Mouse (Mus musculus) stomach, postnatal 0 days (tissue): ENCODE data around the gene Polr3h. TPM values are rescaled to one million over a fixed set of nuclear protein-coding genes. Genes with fewer than 3 reads are reported as not detected.
A peak's percentile ranks its signal among the peaks of the same experiment; 100 is the strongest.
"Not testable (repeated sequence)": the region's sequence is repeated elsewhere in the genome, so short reads cannot be mapped to it uniquely, and the experiment has no call there.

Experiments used
- ATAC-seq: fragments of 200-750 bp; cut with Nextera tagmentation; 2 replicates; pipeline ENCODE4 v1.8.0; 2017; ENCODE audit not compliant: low FRiP score, low TSS enrichment
- DNase-seq: peaks from one replicate; pipeline ENCODE4 v3.0.0-alpha.2; 2016; ENCODE audit warnings: low spot score
- H3K27ac ChIP-seq: fragments of 300-500 bp; sonication (generic); replicated peaks from 2 replicates; pipeline ENCODE4 v1.5.1; 2014; ENCODE audit warnings: mild to moderate bottlenecking, control low read depth
- H3K27me3 ChIP-seq: fragments of 300-500 bp; sonication (generic); 2 replicates; pipeline ENCODE4 v1.6.1; 2014; ENCODE audit warnings: low read length; ENCODE audit not compliant: control insufficient read depth, insufficient read depth
- H3K36me3 ChIP-seq: fragments of 300-500 bp; sonication (generic); 2 replicates; pipeline ENCODE4 v1.6.1; 2014; ENCODE audit warnings: low read length, mixed read lengths; ENCODE audit not compliant: control insufficient read depth, insufficient read depth
- H3K4me1 ChIP-seq: fragments of 300-500 bp; sonication (generic); replicated peaks from 2 replicates; pipeline ENCODE4 v1.6.1; 2014; ENCODE audit warnings: antibody characterized with exemption; ENCODE audit not compliant: control insufficient read depth, insufficient read depth
- H3K4me2 ChIP-seq: fragments of 300-500 bp; sonication (generic); replicated peaks from 2 replicates; pipeline ENCODE4 v1.6.1; 2014; ENCODE audit warnings: low read depth, mild to moderate bottlenecking, control low read depth, moderate library complexity
- H3K4me3 ChIP-seq: fragments of 300-500 bp; sonication (generic); 2 replicates; pipeline ENCODE4 v1.5.1; 2014; ENCODE audit warnings: low read depth, low read length, control low read depth
- H3K9ac ChIP-seq: fragments of 300-500 bp; sonication (generic); 2 replicates; pipeline ENCODE4 v1.6.1; 2014; ENCODE audit warnings: mild to moderate bottlenecking, low read length, control low read depth, mixed read lengths
- H3K9me3 ChIP-seq: fragments of 300-500 bp; sonication (generic); 2 replicates; pipeline ENCODE4 v1.6.1; 2016; ENCODE audit warnings: low read length; ENCODE audit not compliant: control insufficient read depth
- CTCF ChIP-seq: IDR thresholded peaks from 2 replicates; pipeline ENCODE4 v1.5.1; 2016; ENCODE audit warnings: antibody characterized with exemption, low read depth, mild to moderate bottlenecking, moderate library complexity
- EP300 ChIP-seq: optimal IDR thresholded peaks from 2 replicates; pipeline ENCODE3; 2016; ENCODE audit warnings: antibody characterized with exemption
- WGBS: fragments of 180-500 bp; shearing (Covaris S2); extraction: QIAGEN DNeasy Blood & Tissue Kit; methylation state at CpG from one replicate; pipeline ENCODE4 v1.1.7; 2014; 5-methylcytosine and 5-hydroxymethylcytosine counted together
- polyA plus RNA-seq: library from polyadenylated mRNA; unstranded; fragments of >200 nt; fragmentation: Nextera tagmentation; extraction: Ambion mirVana; gene quantifications from 2 replicates; pipeline ENCODE4 v1.2.1, GENCODE M21; 2015

Polr3h gene
- polyA plus RNA-seq, 1 experiment from 2014 or later, result 65.6 TPM

- H3K9me3 ChIP-seq, H3K27ac ChIP-seq, H3K27me3 ChIP-seq, H3K4me1 ChIP-seq, ATAC-seq, H3K4me3 ChIP-seq, DNase-seq, H3K4me2 ChIP-seq, H3K9ac ChIP-seq: not testable (repeated sequence)
- WGBS, result 78% methylated on average over 4 of the region's 4 CpGs
- peaks cover 44% of the 10 kb centered on the region for H3K36me3 ChIP-seq
- peak; percentile 43 for TF ChIP-seq CTCF
These were observed 17.3 kb downstream of the Polr3h start for GRCm38 (mm10) chr15:81908767-81909166.

GRCm38 (mm10) chr15:81907953-81908352 is 18.1 kb downstream of the Polr3h start:
- peak; percentile 35 for DNase-seq
- 72% methylated on average over 8 of the region's 8 CpGs for WGBS

GRCm38 (mm10) chr15:81904939-81905338 is 21.1 kb downstream of the Polr3h start:
- H3K27ac ChIP-seq, result no peak overlapping the region
- TF ChIP-seq CTCF (peak; percentile 86), EP300 (no peak)
- H3K4me3 ChIP-seq, result no peak overlapping the region
- no peak overlapping the region for H3K4me2 ChIP-seq
- WGBS, result 38% methylated on average over 2 of the region's 2 CpGs
- ATAC-seq (no peak), DNase-seq (peak; percentile 78)
- H3K4me1 ChIP-seq, result no peaks in the 10 kb centered on the region
- H3K27me3 ChIP-seq, result no peaks in the 10 kb centered on the region
- no peak overlapping the region for H3K9ac ChIP-seq
- H3K36me3 ChIP-seq, result peaks cover 38% of the 10 kb centered on the region
- H3K9me3 ChIP-seq, result no peaks in the 10 kb centered on the region

More at GRCm38 (mm10) chr15:81907953-81908352, 18.1 kb downstream of the Polr3h start:
- ATAC-seq, result peak; percentile 66
- no peaks in the 10 kb centered on the region for H3K4me1 ChIP-seq
- no peak overlapping the region for H3K4me2 ChIP-seq
- no peak overlapping the region for H3K9ac ChIP-seq
- no peaks in the 10 kb centered on the region for H3K27me3 ChIP-seq
- no peak for TF ChIP-seq CTCF
- no peak for TF ChIP-seq EP300
- no peak overlapping the region for H3K27ac ChIP-seq
- peaks cover 39% of the 10 kb centered on the region for H3K36me3 ChIP-seq
- H3K4me3 ChIP-seq, result no peak overlapping the region
- H3K9me3 ChIP-seq, result no peaks in the 10 kb centered on the region

GRCm38 (mm10) chr15:81898751-81899150 is 27.3 kb downstream of the Polr3h start:
- no peak overlapping the region for H3K4me3 ChIP-seq
- WGBS, result 78% methylated on average over 2 of the region's 2 CpGs
- peaks cover 19% of the 10 kb centered on the region; the same call in 1 of the 2 replicates for H3K36me3 ChIP-seq
- no peak for TF ChIP-seq CTCF
- TF ChIP-seq EP300, result no peak
- ATAC-seq (no peak), DNase-seq (no peak)
- no peak overlapping the region for H3K4me2 ChIP-seq
- H3K9ac ChIP-seq, result no peak overlapping the region
- H3K4me1 ChIP-seq, result no peaks in the 10 kb centered on the region
- H3K27me3 ChIP-seq, result no peaks in the 10 kb centered on the region
- no peaks in the 10 kb centered on the region for H3K9me3 ChIP-seq
- no peak overlapping the region for H3K27ac ChIP-seq

- Histone ChIP-seq H3K9ac (no peak overlapping the region), H3K36me3 (peaks cover 17% of the 10 kb centered on the region; the same call in 1 of the 2 replicates), H3K27me3 (no peaks in the 10 kb centered on the region), H3K4me3 (no peak overlapping the region), H3K9me3 (no peaks in the 10 kb centered on the region), H3K4me1 (no peaks in the 10 kb centered on the region), H3K27ac (no peak overlapping the region), H3K4me2 (no peak overlapping the region)
- DNase-seq (no peak), ATAC-seq (no peak)
- 77% methylated on average over 5 of the region's 5 CpGs for WGBS
- TF ChIP-seq EP300, result no peak
- TF ChIP-seq CTCF, result no peak
These were observed 28.3 kb downstream of the Polr3h start for GRCm38 (mm10) chr15:81897607-81898285.

GRCm38 (mm10) chr15:81896407-81896806 is 29.6 kb downstream of the Polr3h start:
- DNase-seq (no peak), ATAC-seq (no peak)
- Histone ChIP-seq H3K4me3 (no peak overlapping the region), H3K9me3 (no peaks in the 10 kb centered on the region), H3K4me1 (no peaks in the 10 kb centered on the region), H3K27me3 (no peaks in the 10 kb centered on the region), H3K4me2 (no peak overlapping the region), H3K36me3 (peaks cover 18% of the 10 kb centered on the region), H3K27ac (no peak overlapping the region), H3K9ac (no peak overlapping the region)
- 94% methylated on average over 2 of the region's 2 CpGs for WGBS
- TF ChIP-seq CTCF (no peak), EP300 (no peak)
